Mouse (Mus musculus) inflammation-experienced regulatory T-cells, adult 6 months (primary cell): ENCODE measurements at regions not wholly inside any gene's neighbourhood (a gene's known extent, or its start where the extent isn't known, plus 50 kb on each side); places are given as distances from the start of the nearest gene placed in this dataset.
"Not testable (repeated sequence)": the region's sequence is repeated elsewhere in the genome, so short reads cannot be mapped to it uniquely, and the experiment has no call there.

ENCODE experiments used
- ATAC-seq: one replicate; pipeline ENCODE4 v1.8.0; 2017

DNA sequence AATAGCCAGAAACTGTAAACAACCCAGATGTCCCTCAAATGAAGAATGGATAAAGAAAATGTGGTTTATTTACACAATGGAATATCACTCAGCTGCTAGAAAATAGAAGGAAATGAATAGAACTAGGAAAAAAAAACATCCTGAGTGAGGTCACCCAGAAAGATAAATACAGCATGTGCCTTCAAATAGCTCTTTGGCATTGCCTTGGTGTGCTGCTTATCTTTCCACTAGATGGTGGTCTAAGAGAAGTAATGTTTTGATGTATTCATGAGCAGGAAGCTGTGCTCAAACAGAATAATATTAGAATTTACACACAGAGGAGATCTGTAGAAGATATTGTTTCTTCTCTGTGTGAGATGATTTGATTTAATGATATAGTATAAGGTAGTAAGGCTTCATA lies 78.8 kb downstream of the Zfp619 start:
- peak; percentile 64 for ATAC-seq

DNA sequence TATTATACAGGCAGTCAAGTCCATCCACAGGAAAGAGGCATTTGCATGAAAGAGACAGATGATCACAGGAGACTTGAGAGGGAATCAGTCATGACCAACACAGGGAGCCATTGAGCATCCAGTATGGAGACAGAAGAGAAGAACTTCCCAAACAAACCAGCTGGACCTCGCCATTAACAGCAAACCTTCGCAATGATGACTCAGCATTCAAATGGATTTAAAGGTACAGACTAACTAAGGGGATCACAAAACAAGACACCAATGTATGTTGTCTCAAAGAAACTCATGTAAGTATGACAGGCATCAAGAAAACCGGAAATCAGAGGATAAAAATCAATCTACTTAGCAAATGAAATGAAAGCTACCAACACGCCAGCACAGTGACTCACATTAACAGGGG lies 96.2 kb downstream of the Zfp619 start:
- no peak for ATAC-seq

DNA sequence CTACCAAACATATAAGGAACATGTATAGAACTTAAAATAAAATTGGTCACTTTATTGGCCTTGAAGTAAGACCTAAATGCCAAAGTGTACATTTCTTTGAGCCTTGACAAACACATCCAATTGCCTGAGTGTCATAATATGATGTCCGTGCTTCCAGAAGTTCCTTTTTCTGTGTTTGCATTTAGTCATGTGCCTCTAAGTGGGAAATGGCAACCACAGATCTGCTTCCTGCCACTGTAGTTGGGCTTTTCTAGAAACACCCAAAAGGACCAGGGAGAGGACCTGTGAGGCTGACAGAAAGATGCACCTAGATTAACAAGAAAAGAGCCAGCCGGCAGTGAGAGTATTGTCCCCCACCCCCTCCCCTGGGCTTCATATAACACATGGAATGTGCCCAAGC lies 97.5 kb downstream of the Zfp619 start:
- ATAC-seq = no peak

DNA sequence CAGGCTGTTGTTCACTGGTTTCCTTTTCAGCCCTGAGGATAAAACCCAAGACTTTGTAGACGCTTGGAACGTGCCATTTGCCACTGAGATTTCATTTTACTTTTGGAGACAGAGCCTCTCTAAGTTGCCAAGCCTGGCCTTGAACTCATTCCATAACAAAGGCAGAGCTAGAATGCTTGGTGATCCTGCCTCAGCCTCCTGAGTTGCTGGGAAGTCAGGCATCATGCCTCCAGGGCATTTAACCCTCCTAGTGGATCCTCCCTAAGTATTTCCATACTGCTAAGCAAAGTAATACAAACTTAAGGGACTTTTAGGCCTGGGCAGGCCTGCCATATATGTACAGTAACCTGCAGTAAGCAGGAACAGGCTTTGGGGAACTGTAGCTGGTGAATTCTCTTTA lies 104.2 kb downstream of the Zfp619 start:
- ATAC-seq = no peak

DNA sequence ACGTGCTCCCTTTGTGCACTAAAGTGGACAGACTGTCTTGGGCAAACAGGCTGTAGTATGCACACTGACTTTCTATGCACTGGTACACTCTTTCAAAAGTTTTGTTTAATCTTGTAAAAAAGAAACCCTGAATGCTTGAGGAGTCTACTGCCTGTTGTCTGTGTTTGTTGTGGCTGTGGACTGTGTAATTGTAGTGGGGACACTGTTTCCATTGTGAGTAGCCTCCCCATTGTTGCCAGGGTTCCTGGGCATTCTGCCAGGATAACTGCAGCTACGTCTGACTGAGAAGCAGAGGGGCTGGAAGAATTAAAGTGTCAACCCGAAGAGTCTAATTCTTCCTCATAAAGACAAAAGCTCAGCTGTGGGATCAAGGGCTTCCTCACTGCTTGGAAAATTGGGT lies 115.3 kb downstream of the Zfp619 start:
- ATAC-seq = no peak

DNA sequence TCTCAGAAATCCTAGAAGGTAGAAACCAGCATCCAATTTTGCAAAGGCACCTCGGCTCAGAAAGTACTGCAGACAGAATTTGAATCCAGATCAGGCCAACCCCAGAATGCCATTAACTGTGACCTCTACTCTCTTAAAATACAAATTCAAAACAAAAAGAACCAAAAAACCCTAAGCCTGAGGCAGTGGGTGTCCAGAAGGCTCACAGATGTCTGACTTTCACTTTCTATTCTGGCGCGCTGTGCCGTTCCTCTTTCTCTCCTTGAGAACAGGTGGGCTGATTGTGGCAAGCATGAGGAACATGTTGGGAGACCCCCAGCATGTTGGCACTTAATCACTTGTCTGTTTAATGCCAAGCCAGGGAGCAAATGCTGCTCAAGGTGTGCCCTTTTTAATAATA lies 124.8 kb downstream of the Zfp619 start:
- ATAC-seq = peak; percentile 90

DNA sequence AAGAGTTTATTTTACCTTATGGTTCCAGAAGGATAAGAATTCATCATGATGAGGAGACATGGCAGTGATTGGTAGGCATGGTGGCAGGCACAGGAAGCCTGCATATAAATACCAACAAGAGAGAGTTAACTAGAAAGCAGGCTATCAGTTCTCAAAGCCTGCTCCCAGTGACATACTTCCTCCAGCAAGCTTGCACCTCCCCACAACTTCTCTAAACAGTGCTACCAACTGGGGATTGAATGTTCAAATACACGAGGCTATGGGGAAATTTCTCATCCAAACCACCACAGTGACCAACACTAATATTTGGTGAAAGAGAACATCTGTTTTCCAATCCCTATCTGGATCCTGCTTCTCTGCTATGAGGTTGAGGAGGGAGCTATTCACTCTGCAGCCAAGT lies 125.8 kb downstream of the Zfp619 start:
- no peak for ATAC-seq

DNA sequence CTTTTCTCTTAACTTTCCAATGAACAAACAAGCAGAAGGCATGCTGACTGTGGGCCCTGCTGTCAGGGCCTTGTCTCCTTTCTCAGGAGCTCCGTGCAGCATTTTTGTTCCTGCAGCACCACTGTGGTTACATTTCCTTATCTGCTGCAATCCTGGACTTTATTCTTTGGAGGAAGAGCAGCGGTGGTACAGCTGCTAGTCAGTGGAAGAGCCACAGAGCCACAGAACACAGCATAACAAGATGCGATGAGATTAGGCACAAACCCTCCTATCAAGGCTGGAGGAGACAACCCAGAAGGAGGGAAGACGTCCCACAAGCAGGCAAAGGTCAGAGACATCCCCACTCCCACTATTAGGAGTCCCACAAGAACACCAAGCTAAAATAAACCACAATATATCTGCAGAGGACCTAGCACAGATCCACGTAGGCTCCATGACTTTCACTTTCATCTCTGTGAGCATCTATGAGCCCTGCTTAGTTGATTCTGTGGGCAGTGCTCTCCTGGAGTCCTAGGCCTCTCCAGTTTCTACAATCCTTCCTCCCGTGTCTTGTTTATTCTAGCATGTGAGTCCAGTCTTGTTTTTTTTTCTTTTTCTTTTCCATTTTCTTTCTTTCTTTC lies 133.0 kb downstream of the Zfp619 start:
- ATAC-seq = peak; percentile 63

DNA sequence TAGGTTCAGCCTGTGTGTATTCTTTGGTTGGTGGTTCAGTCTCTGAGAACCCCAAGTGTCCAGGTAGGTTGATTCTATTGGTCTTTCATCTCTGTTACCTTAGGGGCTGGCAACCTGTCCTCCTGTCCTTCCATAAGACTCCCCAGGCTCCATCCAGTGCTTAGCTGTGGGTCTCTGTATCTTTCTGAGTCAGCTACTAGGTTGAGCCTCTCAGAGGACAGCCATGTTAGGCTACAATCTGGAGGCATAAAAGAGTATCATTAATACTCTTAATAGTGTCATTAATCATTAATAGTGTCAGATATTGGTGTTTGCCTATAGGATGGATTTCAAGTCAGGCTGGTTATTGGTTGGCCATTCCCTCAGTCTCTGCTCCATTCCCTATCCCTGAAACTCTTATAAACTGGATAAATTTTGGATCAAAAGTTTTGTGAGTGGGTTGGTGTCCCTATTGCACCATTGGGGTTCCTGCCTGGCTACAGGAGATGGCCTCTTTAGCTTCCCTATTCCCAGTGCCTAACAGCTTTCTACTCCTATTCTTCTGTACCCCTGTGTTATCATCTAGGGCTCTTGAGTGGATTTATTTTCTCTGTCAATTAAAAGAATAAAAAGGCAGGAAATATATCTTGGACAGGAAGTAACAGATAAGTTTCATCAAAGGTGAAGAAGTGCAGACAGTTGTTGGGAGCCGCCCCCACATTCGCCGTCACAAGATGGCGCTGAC lies 137.2 kb downstream of the Zfp619 start:
- ATAC-seq = peak; percentile 78

DNA sequence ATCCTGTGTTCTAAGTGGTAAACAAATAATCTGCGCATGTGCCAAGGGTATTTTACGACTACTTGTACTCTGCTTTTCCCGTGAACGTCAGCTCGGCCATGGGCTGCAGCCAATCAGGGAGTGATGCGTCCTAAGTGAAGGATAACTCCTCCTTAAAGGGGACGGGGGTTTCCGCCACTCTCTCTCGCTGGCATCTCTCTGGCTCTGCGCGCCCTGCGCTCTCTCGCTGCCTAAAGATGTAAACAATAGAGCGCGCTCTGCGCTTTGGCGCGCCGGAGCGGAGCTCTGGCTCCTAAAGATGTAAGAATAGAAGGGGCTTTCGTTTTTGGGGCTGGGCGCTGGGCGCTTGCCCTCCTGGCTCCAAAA lies 137.7 kb downstream of the Zfp619 start:
- not testable (repeated sequence) for ATAC-seq

DNA sequence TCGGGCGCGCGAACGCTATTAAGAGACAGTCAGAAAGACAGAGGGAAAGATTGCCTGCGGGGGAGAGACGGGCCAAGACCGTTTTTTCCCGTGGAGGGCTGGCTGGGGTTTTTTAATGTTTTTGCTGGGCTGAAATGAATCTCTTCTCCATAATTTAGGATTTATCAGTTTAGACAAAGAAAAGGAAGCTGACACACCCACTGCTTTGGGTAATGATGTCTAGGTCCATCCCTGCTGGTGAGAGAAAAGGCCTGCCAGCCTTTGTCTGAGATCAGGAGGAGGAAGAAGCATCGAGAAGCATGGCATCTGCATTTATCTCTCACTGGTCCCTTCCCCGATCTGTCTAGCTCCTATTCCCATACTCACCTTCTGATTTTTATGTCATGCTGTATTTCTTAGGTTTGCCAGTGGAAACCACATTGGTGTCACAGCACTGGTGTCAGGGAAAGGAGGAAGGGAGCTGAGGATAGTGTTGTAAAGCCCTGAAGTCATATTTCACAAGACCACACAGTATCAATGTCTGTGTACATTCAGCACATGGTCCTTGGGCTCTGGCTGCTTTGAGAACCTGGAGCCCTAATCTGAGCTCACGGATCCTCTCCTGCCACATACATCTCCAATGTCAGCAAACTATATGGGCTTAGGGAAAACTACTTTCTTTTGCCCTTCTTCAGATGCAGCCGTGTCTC lies 138.3 kb downstream of the Zfp619 start:
- ATAC-seq = peak; percentile 29

DNA sequence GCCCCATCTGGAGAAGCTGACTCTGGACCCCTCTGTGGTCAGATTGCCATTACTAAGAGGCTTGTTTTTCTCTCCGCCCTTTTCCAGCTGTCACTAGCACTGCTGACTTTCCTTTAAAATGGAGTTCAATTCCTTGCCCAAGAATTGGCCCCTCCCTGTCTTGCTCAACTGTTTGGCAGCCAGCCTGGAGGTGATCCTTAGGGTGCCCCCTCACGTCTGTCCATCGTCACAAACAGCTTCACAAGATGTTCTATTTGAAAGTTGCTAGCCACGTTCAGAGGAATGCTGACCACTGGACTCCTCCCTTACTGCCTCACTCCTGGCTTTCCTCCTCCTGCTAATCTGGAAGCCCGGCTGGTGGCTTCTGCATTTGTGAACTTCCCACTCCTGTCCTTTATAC lies 142.0 kb downstream of the Zfp619 start:
- ATAC-seq = no peak

DNA sequence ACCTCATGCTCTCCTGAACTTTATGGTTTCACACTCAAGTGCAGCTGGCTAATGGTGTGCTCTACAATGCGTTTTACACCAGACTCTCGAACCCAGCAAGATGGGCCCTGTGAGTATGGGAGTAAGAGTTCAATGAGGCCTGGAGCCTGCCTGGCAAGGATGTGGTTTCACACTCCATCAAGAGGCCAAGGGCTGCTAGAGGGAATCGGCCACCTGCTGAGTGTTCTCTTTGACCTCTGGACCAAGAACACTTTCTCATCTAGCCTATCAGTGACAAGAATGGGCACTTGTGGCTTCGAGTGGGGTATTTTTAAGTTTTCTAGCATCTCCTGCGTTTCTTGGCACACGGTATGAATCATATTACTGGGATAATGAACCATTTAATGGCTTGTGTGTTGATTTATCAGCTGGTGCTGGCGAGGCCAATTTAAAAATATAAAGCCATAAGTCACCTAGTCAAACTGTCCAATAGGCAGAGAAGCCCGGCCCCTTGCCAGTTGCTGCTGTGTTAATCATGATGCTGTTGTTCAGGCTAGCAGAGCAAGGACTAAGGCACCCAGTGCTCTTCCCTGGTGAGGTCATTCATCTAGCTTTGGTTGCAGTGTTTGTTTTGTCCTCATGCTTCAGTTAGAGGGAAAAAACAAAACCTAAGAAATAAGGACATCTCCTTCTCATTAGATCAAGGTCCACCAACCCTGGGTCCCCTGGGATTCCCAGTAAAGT lies 157.7 kb downstream of the Zfp619 start:
- ATAC-seq = no peak

DNA sequence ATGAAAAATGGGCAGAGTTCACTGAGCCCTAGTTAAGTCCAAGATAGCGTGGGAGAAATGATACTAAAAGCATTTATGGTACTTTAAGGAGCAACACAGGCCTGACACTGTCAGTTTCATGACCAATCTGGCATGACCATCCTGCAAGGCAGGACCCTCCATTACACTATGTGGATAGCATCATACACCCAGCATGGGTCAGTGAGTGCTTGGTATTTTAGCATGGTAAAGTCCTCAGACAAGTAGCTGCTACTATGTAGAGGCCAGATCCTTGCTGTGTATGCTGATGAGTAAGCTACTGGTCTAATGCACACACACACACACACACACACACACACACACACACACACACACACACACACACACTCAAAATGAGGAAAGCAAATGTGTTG lies 158.3 kb downstream of the Zfp619 start:
- no peak for ATAC-seq

DNA sequence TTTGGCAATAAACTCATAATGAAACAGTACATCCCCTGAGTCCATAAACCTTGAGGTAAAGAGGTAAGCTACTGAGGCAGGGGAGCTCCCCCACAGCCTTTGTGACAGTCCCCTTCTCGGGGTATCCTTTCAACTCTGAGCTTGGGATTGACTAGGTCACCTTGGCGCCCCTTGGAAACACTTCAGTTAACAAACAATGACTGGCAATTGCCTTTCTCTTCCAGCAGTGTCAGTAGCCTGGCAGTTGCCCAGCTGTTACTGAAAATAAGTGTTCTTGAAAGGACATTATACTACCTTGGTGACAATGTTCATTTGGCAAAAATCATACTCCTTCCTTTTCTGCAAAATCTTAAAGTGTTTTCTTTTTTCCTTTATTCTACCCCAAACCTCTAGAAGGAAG lies 162.8 kb downstream of the Zfp619 start:
- ATAC-seq = no peak

DNA sequence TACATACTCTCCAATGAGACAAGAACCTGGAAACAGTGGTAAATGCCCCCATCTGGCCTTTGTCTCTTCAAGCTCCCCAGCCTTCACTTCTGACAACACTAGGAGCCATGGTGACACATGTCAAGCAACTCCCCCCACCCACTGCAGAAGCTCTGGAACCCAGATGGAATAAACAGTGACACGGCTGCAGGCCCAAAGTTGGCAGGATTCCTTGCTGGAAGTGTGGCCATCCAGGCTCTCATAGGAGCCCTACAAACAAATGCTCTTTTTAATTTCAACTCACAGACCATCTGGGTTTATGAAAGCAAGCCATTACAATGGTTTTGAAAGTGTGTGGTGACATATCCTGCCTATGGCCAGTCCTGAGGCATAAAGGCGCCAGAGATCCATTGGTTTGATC lies 179.0 kb downstream of the Zfp619 start:
- no peak for ATAC-seq

DNA sequence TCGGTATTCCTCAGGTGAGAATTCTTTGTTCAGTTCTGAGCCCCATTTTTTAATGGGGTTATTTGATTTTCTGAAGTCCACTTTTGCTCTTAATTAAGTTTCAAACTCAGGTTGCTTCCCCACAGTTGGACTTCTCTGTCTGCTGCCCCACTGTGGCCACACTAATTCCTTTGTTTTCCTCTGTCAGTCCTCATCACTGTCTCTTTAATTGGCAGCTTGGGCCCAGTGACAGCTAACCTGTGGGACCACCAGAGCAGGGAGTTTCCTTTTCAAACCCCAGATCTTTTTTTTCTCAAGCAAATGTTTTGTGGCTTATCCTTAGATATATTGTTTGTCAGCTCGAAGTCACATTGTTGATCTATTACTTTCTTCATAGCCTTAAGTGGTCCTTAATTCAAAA lies 183.9 kb downstream of the Zfp619 start:
- ATAC-seq = no peak

DNA sequence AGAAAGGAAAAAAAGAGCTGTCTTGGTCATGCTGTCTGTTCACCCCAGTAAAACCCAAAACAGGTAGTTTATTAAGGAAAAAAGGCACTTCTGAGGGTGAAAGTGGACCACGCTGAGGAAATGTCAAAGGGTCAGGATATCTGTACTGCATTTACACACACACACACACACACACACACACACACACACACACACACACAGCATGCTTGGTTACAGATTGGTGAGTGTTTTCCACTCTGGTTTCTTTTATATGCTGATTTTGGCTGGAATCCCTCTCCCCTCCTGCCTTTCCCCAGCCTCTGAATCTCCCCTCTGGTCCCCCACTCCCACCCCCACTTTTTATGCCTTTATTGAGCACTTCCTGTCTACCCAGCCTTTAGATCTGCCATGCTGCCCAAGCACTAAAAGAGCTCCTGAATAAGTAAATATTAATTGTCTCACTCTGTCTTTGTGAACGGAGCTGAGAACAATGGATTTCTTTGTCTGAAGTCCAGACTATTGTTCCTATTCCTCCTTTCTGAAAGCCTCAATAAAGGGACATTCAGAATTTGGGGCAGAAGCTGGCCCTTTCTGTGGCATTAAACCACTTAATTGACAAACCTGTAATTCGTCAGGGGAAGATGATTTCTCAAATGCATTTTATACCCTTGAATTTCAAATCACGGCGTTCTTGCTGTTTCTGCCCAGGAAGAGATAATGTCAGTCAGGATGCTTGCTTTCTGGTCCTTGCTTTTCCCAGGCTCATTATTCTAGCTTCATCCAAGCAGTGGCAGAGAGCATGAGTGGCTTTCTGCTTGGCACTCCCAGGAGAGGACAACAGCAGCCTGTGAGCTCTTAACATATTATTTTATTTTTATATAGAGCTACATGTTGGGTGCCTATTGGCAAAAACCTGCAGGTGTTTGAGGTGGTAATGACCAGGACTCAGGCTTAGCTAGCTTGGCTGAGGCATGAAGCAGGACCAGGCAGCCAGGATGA lies 187.8 kb downstream of the Zfp619 start:
- no peak for ATAC-seq

DNA sequence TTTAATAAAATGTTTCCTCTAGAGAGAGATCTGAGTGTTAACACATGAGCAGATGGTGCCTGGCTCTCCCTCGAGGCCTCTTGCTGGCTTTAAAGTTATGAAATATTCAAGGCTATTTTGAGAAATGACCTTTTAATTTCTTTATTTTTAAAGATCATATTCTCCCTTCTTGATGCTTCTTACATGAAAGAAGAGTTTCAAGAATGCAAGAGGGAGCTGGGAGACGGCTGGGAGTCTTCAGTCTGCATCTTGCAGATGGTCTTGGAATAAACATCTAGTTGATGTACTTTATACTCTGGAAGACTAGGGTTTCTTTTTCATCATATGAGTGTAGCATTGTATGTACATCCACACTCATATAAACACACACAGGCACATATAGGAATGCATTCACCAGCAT lies 189.0 kb downstream of the Zfp619 start:
- no peak for ATAC-seq

DNA sequence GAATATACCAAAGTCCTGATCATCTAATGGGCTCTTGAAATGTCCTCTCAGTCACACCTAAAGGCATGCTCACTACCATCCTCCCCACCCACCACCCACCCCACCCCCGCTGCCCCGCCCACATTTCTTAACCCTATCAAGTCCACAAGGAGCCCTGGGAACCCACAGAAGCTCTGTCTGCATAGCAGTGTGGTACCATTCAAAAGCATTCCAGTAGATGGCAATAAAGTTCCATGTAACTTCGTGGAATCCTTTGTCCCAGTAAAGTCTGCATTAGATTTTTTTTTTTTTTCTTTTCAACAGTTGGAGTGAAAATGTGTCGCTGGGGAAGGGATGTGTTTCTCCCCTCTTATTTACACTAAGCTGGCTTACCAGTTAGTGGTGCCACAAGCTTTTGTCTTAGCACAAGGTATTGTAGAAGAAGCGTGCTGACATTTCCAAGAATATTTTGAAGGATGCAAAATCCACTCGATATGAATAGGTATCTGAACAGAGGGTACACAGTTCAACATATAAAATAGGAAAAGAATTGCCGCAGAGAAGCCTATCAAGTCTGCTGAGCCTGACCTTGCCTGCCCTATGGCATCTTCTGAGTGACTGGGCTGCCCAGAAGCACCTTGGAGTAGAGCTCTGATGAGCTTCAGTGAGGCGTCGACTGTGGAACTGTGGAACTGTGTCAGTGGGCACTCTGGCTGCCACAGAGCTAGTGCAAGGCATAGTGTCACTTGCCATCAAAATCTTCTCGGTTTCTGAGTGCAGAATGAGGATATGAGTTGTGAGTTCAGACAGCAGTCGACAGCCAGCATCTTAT lies 199.0 kb downstream of the Zfp619 start:
- ATAC-seq = no peak

DNA sequence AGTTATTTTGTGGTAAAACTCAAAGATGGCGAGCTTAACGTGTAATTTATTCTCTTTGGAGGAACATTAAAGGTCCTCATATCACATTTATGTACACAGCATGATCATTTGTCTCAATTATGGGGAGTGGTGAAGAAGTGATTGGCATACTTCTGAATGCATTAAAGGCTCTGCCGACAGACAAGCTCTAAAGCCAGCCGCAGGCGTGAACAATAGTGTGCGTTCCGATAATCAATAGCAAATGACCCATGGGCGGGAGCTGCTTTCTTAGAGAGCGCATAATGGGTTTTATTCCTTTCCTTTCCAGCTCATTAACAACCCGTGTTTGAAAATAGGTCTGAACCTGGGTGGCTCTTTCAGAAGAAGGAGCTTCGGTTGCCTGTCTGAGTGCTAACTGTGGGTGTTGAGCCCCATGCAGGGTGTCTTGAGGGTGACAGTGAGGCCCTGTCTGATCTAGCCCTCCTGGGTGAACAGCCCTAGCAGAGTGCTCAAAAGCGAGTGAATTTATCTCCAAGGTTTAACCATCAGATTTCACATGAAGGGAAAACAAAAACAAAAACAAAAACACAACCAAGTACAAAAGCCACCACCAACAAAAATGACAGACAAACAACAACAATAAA lies 210.5 kb downstream of the Zfp619 start:
- no peak for ATAC-seq
